Mouse (Mus musculus): ENCODE measurements at regions not wholly inside any gene's neighbourhood (a gene's known extent, or its start where the extent isn't known, plus 50 kb on each side); places are given as distances from the start of the nearest gene placed in this dataset.

- TF ChIP-seq CTCF (IDR thresholded peaks at IDR 0.05; ENCODE audit: control insufficient read depth, insufficient read depth, insufficient replicate concordance, low read depth, low read length) (no peak), POLR2A (IDR thresholded peaks at IDR 0.05; ENCODE audit: control insufficient read depth, low read depth, low read length) (no peak)
Measured at GRCm38 (mm10) chr1:128477653-128478052, 60.5 kb upstream of the Dars start.

All from testis, adult 2 months (tissue).